Mouse (Mus musculus) brain, adult 2 months (tissue): ENCODE data around the gene Ddn.
A peak's percentile ranks its signal among the peaks of the same experiment; 100 is the strongest.
"Not testable (repeated sequence)": the region's sequence is repeated elsewhere in the genome, so short reads cannot be mapped to it uniquely, and the experiment has no call there.

Experiments
- DNase-seq: peaks from one replicate; pipeline ENCODE4 v3.0.0; 2011; ENCODE audit warnings: low read depth, low spot score

Ddn gene

DNA sequence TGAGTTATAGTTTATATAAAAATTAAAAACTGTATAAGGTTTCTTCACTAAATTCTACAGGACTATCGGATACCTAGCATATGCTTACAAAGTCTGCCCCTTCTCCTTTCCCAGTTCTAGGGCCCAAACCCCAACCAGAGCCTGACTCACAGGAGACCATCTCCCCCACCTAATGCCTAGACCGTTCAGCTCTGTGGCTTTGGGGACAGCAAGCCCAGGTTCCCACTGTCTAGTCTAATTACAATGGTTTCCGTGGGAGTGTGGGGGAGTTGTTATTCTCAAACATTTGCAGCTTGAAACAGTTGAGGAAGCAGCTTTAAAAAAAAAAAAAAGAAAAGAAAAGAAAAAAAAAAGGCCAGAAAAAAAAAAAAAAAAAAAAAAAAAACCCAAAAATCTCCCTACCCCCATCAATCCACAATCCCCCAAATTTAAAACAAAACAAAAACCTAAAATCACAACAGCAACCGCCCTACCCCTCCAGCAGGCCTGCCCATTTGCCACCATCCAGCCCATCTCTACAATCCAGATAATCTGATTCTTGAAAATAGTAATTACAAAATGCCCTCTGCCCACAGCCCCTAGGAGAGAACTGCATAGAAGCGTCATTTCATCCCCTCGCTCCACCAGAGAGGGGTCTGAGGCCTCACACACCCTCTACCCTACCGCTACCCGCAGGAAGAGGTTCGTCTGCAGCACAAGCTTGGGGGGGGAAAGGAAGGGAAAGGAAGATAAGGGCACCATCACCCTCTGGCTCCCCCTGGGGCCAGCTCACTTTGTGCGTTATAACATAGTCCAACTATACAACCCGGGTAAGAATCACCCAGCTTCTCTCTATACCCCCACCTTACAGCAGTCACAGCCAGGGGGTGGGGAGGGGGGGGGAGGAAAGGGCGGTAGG is 23.1 kb upstream of the Ddn start:
- no peak for DNase-seq

GRCm38 (mm10) chr15:98831684-98832035 is 22.4 kb upstream of the Ddn start:
- no peak for DNase-seq

DNA sequence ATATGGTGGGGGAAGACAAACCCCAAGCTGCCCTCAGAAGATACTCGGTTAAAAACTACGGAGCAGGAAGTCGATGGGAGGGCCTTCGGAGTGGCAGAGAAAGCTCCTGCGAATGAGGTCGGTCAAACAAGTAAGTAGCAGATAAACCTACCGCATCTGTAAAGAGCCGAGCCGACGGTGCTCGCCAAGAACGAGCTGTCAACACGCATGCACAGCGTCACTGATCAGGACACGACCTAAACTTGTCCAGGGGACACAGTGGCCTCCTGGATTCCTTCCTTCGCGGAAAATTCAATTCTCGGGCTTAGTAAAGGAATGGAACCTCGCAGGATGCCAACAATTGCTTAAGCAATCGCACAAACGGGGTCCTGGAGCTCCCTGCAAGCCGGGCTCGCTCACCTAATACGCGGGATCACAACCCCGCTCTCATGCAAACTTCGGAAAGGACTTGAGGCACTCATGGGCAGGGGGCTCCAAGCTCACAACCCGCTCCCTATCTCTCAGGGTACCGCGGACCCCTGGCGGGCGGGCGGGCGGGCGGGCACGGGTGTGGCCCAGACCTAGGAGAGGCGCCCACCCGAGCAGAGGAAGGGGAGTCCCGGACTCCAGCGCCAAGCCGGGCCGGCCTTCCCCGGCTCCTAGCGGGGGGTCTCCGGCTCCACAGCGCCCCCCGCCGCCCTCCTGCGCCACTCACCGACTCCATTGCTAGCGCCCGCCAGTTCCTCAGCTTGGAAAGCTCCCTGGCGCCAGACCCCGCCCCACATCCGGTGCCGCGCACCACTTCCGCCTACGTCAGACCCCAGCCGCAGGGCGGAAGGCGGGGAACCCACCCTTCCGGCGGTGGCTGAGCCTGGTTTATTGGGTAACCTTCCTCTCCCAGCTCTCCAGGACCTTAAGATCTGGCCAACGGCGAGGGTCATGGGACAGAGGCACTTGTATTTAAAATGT is 21.7 kb upstream of the Ddn start, which contains the start of gene Prkag1:
TSS of gene Prkag1 (minus strand) at position 786 of the 948 bp plus-strand sequence.
- peak; percentile 97 for DNase-seq

GRCm38 (mm10) chr15:98827611-98828011 is 18.3 kb upstream of the Ddn start:
- DNase-seq: no peak

- no peak for DNase-seq
Measured at GRCm38 (mm10) chr15:98823434-98823833, 14.1 kb upstream of the Ddn start.

DNA sequence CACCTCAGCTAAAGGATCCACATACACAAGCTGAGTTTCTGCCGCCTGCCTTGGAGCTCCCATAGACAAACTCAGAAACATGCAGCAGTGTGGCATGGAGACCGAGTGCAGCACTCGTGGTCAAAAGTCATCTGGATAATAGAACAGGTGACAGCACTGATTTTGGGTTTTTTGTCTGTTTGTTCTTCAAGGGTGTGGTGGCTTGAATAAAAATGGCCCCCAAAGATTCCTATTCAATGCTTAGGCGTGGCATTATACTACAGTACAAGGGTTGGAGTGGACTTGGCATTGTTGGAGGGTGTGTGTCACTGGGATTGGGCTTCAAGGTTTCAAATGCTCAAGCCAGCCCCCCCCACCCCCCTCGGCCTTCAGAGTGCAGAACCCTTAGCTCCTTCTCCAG is 12.9 kb upstream of the Ddn start:
- DNase-seq: no peak

- DNase-seq: peak; percentile 47
Measured at GRCm38 (mm10) chr15:98821403-98821802, 12.1 kb upstream of the Ddn start.

DNA sequence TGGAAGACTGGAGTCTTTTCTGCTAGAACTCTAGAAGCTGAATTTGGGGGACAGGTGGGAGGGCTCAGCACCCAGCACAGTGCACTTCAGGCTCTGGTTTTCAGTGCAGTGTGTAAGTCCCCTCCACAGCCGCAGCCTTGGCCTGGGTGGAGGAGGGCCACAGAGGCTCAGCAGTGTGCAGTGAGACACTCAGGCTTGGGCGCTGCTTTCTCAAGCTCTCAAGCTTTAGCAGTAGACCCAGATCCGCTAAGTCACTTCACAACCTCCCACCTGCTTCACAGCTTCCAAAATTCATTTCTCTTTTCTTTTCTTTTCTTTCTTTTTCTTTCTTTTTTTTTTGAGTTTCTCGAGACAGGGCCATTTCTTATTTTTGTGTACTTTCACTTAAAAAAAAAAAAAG is 11.6 kb upstream of the Ddn start:
- peak; percentile 51 for DNase-seq

DNA sequence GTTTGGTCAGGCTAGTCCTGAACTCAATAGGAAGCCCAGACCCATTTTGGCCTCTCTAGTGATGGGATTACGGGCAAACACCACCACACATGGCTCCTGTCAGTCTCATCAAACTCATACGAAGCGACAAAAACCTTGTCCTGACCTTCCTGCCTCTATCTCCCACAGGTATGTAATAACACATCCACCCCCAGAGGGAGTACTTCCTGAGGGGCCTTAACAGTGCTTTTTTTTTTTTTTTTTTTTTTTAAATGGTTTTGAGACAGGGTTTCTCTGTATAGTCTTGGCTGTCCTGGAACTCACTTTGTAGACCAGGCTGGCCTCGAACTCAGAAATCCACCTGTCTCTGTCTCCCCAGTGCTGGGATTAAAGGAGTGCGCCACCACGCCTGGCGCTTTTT is 8.9 kb upstream of the Ddn start:
- DNase-seq: no peak

- DNase-seq: peak; percentile 91
Measured at GRCm38 (mm10) chr15:98812741-98813424, 3.6 kb upstream of the Ddn start.

DNA sequence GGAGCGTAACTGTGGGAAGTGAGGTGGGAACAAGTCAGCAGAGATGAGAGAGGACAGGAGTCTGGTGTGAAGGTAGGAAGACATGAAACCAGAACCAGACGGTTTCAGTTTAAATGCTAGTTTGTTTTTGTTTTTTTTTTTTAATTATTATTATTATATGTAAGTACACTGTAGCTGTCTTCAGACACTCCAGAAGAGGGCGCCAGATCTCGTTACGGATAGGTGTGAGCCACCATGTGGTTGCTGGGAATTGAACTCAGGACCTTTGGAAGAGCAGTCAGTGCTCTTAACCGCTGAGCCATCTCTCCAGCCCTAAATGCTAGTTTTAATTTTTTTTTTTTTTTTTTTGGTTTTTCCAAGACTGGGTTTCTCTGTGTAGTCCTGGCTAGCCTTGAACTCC is 922 bp upstream of the Ddn start:
- DNase-seq: not testable (repeated sequence)

DNA sequence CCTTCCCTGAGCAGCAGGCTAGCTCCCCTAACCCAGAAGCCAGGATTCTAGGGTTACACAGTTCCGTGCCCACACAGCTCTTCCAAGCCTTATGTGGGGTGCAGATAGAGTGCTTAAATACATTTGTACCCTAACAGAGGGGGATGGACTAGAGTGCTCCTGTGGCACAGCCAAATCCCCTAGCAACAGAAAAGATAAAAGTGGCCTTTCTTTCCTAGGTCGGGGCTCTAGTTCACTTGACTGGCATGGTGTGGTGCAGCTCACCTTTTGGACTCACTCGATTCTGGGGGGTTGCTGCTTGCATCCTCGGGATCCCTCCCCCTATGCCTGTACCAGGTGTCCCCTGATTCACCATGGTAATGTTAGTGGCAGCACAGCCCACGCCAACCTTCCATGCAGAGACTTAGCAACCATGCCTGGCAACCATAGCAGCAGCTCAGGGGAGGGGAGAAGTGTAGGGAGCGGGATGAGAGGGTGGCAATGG is 597 bp downstream of the Ddn start:
- DNase-seq: peak; percentile 97

DNA sequence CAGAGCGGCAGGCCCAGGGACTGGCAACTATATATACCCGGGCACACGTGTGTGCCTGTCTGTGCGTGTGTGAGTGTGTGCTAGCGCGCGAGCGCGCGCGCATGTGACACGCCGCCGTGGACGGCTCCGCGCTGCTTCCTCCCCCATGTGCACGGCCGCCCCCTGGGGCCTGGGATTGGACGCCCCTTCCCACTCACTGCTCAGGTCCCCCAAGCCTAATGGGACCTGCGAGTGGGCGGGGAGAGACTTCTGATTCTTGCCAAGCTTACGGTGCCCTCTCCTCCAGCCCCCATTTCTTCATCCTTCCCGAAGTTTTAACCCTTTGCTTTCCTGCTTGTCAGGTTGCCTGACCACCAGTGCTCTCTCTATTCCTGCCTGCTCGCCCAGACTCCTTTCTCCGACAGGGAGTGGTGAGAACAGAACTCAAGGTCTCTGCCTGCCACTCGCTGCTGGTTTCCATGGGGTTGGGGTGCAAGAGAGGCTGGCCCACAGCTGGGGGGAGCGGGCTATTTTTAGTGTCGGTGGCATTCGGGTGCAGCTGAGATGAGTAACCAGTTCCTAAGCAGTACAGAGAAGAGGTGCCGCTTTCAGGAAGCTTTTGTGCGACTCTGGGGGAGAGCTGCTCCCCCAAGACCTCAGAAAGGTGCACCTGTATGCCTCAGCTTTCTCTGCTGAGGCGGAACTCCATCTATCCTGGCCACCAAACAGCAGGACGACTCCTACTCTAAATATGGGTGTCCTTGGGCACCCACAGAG is 1.2 kb downstream of the Ddn start:
- DNase-seq: peak; percentile 91

DNA sequence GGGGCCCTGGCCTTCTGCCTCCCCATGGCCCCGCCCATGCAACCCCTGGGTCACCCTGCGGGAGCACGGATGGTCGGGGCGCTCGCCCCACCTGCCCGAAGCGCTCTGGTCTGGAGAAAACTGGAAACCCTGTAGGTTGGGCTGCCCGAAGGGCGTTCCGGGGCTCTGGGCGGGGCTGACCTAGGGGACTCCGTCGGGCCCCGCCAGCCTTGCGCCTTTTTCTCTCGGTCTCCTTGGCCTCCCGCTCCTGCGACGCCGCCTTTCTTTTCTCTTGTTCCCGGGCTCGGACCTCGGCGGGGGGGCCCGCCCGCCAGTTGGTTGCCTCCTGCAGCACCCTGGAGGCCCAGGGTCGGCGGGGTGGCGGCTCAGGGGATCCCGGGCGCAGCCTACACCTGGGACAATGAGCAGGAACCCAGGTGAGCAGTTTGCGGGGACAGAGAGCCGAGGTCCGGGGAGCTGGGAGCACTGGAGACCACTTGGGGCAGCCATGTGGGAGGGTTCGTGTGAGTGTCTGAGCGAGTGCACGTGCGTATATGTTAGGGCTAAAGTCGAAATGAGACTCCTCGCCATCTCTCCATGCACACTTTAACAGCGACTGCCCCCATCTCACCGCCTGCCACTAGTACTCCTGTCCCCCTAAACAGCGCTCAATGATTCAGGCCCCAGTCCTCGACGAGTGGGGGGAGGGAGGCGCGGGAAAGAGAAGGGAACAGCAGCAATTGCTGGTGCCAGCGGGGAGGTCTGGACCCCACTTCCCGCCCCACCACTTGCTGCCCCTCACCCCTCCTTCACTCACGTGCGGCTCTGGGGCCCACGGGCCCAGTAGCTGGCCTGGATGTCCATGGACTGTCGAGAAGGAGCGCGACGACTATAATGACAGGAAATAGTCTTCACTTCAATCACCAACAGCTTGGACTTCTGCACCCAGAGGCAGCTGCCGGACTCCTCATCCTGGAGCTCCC is 2.2 kb downstream of the Ddn start:
- peak; percentile 39 for DNase-seq

GRCm38 (mm10) chr15:98806071-98806808 is 3.0 kb downstream of the Ddn start:
- DNase-seq: no peak

- peak; percentile 85 for DNase-seq
Measured at GRCm38 (mm10) chr15:98805324-98806040, 3.8 kb downstream of the Ddn start.

- DNase-seq: peak; percentile 86
Measured at GRCm38 (mm10) chr15:98804054-98804453, 5.2 kb downstream of the Ddn start.

DNA sequence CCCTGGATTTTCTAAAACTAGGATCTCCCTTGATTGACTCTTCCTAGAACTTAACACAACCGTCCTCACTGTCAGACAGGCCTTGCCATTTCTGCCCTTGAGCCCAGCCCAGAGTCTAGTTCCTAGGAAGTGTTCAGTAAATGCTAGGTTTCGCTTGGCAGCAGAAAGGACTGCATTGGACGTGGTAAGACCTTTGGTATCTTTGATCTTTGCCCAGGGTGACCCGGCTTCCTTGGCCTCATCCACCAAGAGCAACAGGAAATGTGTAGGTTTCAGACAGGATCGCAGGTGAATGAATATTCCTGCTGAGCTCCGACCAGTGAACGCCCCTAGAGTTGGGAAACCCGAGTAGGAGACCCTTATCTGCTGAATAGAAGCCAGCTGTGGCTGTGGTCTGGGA is 6.4 kb downstream of the Ddn start:
- DNase-seq: no peak
